Mouse (Mus musculus) intestine, embryonic 14.5 days (tissue): ENCODE data around the gene Ephb2. TPM values are rescaled to one million over a fixed set of nuclear protein-coding genes. Genes with fewer than 3 reads are reported as not detected.
A peak's percentile ranks its signal among the peaks of the same experiment; 100 is the strongest.

ENCODE experiments used
- ATAC-seq: fragments of 200-750 bp; cut with Nextera tagmentation; replicated peaks from 2 replicates; pipeline ENCODE4 v1.8.0; 2017; ENCODE audit warnings: low read depth, moderate number of reproducible peaks, moderate TSS enrichment, moderate library complexity; ENCODE audit not compliant: low FRiP score, low TSS enrichment
- DNase-seq: peaks from one replicate; pipeline ENCODE4 v3.0.0-alpha.2; 2018; ENCODE audit warnings: low spot score
- H3K27ac ChIP-seq: fragments of 300-500 bp; sonication (generic); 2 replicates; pipeline ENCODE4 v1.5.1; 2014; ENCODE audit warnings: low read depth, mild to moderate bottlenecking, control low read depth
- H3K27me3 ChIP-seq: fragments of 300-500 bp; sonication (generic); replicated peaks from 2 replicates; pipeline ENCODE4 v1.6.1; 2014; ENCODE audit warnings: low read length, control low read depth; ENCODE audit not compliant: control insufficient read depth, insufficient read depth
- H3K36me3 ChIP-seq: fragments of 300-500 bp; sonication (generic); 2 replicates; pipeline ENCODE4 v1.6.1; 2014; ENCODE audit warnings: low read length, control low read depth; ENCODE audit not compliant: control insufficient read depth, insufficient read depth
- H3K4me1 ChIP-seq: fragments of 300-500 bp; sonication (generic); replicated peaks from 2 replicates; pipeline ENCODE4 v1.6.1; 2014; ENCODE audit warnings: low read length, control low read depth, mixed read lengths; ENCODE audit not compliant: control insufficient read depth, insufficient read depth
- H3K4me2 ChIP-seq: fragments of 300-500 bp; sonication (generic); 2 replicates; pipeline ENCODE4 v1.6.1; 2014; ENCODE audit warnings: low read length
- H3K4me3 ChIP-seq: fragments of 300-500 bp; sonication (generic); 2 replicates; pipeline ENCODE4 v1.5.1; 2014; ENCODE audit warnings: low read depth, low read length, control low read depth, mixed read lengths
- H3K9ac ChIP-seq: fragments of 300-500 bp; sonication (generic); 2 replicates; pipeline ENCODE4 v1.6.1; 2014; ENCODE audit warnings: mild to moderate bottlenecking, low read length
- H3K9me3 ChIP-seq: fragments of 300-500 bp; sonication (generic); 2 replicates; pipeline ENCODE4 v1.6.1; 2016; ENCODE audit warnings: low read length, control low read depth; ENCODE audit not compliant: control insufficient read depth
- WGBS: fragments of 180-500 bp; shearing (Covaris S2); extraction: QIAGEN DNeasy Blood & Tissue Kit; methylation state at CpG from one replicate; pipeline ENCODE4 v1.1.7; 2014; 5-methylcytosine and 5-hydroxymethylcytosine counted together
- polyA plus RNA-seq: library from polyadenylated mRNA; unstranded; fragments of >200 nt; fragmentation: Nextera tagmentation; extraction: Ambion mirVana; gene quantifications from 2 replicates; pipeline ENCODE4 v1.2.1, GENCODE M21; 2014

Ephb2 gene
- polyA plus RNA-seq, 1 experiment from 2014 or later, result 11.4 TPM

DNA sequence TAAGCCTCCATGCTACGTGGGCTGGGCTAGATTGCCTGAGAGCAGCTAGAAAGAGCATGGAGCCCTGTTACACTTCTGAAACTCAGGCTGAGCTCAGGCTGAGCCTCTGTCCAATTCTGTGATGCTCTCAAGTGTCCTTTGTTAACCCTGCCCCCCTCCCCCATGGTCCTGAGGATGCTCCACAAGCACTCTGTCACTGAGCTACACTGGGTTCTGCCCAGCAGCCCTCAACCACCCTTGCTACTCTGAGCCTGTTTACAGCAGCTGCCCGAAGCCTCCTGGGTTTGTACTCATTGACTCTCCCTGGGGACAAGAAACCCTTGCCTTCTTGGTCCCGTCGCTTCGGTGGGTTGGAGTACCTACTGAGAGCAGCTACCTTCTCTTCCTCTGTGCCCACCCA is 63.5 kb downstream of the Ephb2 start:
- no peak overlapping the region for H3K4me3 ChIP-seq
- H3K27me3 ChIP-seq, result no peaks in the 10 kb centered on the region
- H3K27ac ChIP-seq, result no peak overlapping the region
- H3K4me2 ChIP-seq, result no peak overlapping the region
- H3K4me1 ChIP-seq, result peaks cover 17% of the 10 kb centered on the region
- DNase-seq (no peak), ATAC-seq (no peak)
- WGBS, result 85% methylated on average over 5 of the region's 5 CpGs
- H3K36me3 ChIP-seq, result peaks cover 7% of the 10 kb centered on the region; the same call in 1 of the 2 replicates
- H3K9ac ChIP-seq, result no peak overlapping the region
- peaks cover 3% of the 10 kb centered on the region; the same call in 1 of the 2 replicates for H3K9me3 ChIP-seq

DNA sequence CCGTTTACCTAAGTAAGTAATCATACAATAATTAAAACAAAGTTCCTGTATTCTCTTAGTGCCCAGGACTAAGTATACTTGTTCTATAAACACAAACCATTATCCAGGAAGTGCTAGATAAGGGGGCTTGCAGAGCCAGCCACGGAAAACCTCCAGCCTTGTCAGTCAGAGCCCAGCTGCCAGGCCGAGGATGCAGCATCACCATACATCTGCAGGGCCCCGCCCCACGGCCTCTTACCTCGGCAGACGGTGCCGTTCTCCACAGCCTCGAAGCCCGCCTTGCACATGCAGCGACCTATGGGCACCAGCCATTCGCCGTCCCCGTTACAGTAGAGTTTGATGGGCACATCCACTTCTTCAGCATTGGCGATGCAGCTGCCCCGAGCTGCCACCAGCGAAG is 65.1 kb downstream of the Ephb2 start:
- Histone ChIP-seq H3K4me1 (peaks cover 5% of the 10 kb centered on the region), H3K4me3 (no peak overlapping the region), H3K27ac (no peak overlapping the region), H3K27me3 (no peaks in the 10 kb centered on the region), H3K9me3 (peaks cover 3% of the 10 kb centered on the region; the same call in 1 of the 2 replicates), H3K36me3 (peaks cover 7% of the 10 kb centered on the region; the same call in 1 of the 2 replicates), H3K9ac (no peak overlapping the region), H3K4me2 (no peak overlapping the region)
- DNase-seq (no peak), ATAC-seq (no peak)
- 74% methylated on average over 17 of the region's 17 CpGs for WGBS

DNA sequence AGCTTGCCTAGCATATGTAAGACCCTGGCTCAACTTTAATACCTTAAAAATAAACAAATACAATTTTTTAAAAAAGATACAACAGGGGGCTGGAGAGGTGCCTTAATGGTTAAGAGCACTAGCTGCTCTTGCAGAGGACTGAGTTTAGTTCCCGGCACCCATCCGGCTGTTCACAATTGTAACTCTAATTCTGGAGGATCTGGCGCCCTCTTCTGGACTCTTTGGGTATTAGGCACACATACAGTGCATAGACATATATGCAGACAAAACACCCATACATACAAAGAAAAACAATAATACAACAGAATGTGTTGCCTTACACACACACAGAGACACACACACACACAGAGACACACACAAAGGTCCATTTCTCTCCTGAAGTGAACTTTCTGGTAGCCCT is 67.3 kb downstream of the Ephb2 start:
- no peak overlapping the region for H3K27ac ChIP-seq
- DNase-seq (no peak), ATAC-seq (no peak)
- H3K27me3 ChIP-seq, result no peaks in the 10 kb centered on the region
- no peak overlapping the region for H3K9ac ChIP-seq
- no peak overlapping the region for H3K4me3 ChIP-seq
- WGBS, result 92% methylated on average over 3 of the region's 3 CpGs
- H3K4me1 ChIP-seq, result peaks cover 9% of the 10 kb centered on the region
- peaks cover 3% of the 10 kb centered on the region; the same call in 1 of the 2 replicates for H3K9me3 ChIP-seq
- H3K36me3 ChIP-seq, result peaks cover 7% of the 10 kb centered on the region; the same call in 1 of the 2 replicates
- no peak overlapping the region for H3K4me2 ChIP-seq

DNA sequence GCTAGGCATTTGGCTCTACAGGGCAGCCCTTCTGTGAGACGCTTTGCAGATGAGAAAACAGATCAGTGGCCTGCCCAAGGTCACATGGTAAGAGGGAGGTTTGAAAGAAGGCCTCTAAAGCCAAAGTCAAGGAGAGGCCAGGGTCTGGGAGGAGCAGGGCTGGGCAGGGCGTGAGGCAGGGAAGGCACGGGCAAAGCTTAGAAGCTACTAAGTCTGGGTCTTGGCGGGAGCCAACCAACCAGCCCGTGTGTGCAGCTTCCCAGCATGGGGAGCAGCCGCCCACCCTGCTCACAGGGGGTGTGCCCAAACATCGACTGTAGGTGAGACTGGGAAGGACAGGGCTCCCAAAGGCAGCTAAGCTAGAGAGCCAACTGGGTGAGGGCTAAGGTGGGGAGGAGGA is 70.7 kb downstream of the Ephb2 start:
- peaks cover 30% of the 10 kb centered on the region for H3K4me1 ChIP-seq
- DNase-seq (peak; percentile 63), ATAC-seq (peak; percentile 43)
- no peaks in the 10 kb centered on the region for H3K36me3 ChIP-seq
- no peak overlapping the region for H3K4me2 ChIP-seq
- 43% methylated on average over 7 of the region's 7 CpGs for WGBS
- H3K4me3 ChIP-seq, result no peak overlapping the region
- H3K9ac ChIP-seq, result no peak overlapping the region
- no peak overlapping the region; the same call in 1 of the 2 replicates for H3K27ac ChIP-seq
- H3K9me3 ChIP-seq, result peaks cover 3% of the 10 kb centered on the region; the same call in 1 of the 2 replicates
- H3K27me3 ChIP-seq, result no peaks in the 10 kb centered on the region

DNA sequence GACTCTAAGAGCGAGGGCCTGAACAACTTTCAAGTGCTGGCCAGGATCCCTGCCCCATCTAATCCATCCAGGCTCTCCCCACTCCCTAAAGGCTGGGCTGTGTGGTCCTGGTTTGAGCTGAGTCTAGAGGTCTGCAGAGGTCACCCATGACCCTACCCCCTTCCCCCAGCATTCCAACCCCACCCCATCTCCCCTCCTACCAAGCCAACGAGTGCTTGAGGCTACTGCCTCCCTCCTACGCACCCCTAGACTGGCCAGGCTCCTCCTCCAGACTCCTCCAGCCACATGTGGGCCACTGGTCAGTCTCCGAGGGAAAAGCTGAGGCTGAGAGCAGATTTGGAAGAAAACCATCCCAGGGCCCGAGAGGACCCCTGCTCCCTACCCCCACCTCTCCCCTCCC is 72.4 kb downstream of the Ephb2 start:
- Histone ChIP-seq H3K36me3 (0 out of 2 replicates have a peak, but pooled peaks cover 5% of the 10 kb centered on the region), H3K4me2 (no peak overlapping the region), H3K9me3 (peaks cover 1% of the 10 kb centered on the region; the same call in 1 of the 2 replicates), H3K27ac (0 out of 2 replicates have a peak overlapping the region, but pooled peaks have one; percentile 7), H3K27me3 (no peaks in the 10 kb centered on the region), H3K9ac (no peak overlapping the region), H3K4me1 (peaks cover 30% of the 10 kb centered on the region), H3K4me3 (no peak overlapping the region)
- 34% methylated on average over 5 of the region's 5 CpGs for WGBS
- no peak for DNase-seq
- ATAC-seq, result no peak

DNA sequence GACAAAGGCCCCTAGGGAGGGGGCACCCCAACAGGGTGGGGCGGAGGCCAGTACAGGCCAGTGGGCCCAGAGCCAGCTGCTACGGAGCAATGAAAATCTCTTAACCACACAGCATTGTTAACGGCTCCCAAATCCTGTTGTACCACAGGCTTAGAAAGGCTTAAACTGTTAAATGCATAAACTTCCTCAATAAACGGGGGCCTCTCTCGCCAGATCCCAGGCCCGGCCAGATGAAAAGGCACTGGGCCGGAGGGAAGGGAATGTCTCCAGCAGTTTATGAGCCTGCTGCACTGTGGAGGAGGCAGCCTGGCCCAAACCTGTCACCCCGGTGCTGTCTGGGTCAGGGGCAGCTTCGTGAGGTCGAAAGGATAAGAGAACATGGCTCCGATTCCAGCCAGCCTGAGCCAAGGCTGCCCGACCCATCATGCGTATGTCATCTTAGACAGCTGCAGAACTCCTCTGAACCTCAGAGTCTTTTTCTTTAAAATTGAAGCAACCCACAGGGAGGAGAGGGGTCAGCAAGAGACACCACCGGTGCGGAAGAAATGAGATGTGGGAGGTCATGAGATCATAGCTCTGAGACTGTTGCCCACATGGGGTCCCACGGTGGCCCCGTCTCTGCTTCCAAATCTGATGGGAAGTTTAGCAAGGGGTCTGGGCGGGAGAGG is 73.9 kb downstream of the Ephb2 start:
- 0 out of 2 replicates have a peak, but pooled peaks cover 6% of the 10 kb centered on the region for H3K36me3 ChIP-seq
- ATAC-seq, result peak; percentile 25; the same call in 1 of the 2 replicates
- no peak overlapping the region for H3K4me2 ChIP-seq
- H3K27ac ChIP-seq, result peak overlapping the region; percentile 57
- peak; percentile 71 for DNase-seq
- 29% methylated on average over 18 of the region's 18 CpGs for WGBS
- H3K9me3 ChIP-seq, result no peaks in the 10 kb centered on the region
- H3K4me3 ChIP-seq, result no peak overlapping the region
- H3K4me1 ChIP-seq, result peaks cover 37% of the 10 kb centered on the region
- no peaks in the 10 kb centered on the region for H3K27me3 ChIP-seq
- no peak overlapping the region for H3K9ac ChIP-seq

DNA sequence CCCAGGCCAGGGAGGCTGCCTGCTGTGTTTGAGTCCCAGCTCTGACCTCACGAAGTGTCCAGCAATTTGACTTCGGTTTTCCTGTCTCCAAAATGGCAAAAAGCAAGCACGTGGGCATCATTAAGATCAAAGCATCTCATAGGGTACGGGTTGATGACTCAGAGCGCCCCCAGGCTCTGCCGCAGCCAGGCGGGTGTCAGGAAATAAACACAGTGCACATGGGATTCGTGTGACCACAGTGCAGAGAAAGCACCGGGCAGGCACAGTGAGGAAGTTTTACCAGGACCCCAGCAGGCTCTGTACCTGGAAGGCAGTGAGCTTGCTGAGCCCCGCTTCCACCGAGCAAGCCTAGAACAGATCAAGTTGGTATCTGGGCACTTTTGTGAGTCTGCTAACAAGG is 74.9 kb downstream of the Ephb2 start:
- 58% methylated on average over 11 of the region's 11 CpGs for WGBS
- DNase-seq, result no peak

DNA sequence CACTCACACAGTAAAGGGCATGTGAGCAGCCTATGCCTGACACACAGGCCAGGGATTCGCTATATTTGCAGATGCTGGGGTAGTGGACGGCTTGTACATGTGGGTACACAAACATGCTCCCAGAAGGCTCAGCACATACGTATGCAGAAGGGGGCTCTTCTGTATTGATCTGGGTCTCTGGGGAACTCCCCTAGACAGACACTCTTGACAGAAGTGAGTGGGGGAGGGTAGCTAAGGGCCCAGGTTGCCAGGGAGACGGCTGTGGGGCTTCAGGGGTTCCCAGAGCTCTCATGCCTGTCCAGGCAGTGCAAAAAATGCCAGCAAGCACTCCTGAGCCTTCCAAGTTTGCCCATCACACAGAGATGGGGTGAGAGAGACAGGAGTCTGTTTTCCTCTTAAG is 78.7 kb downstream of the Ephb2 start:
- Histone ChIP-seq H3K9me3 (no peaks in the 10 kb centered on the region), H3K4me2 (no peak overlapping the region), H3K9ac (no peak overlapping the region), H3K27me3 (no peaks in the 10 kb centered on the region), H3K4me1 (peaks cover 42% of the 10 kb centered on the region), H3K36me3 (0 out of 2 replicates have a peak, but pooled peaks cover 6% of the 10 kb centered on the region), H3K4me3 (no peak overlapping the region), H3K27ac (no peak overlapping the region)
- WGBS, result 66% methylated on average over 4 of the region's 4 CpGs
- ATAC-seq (no peak), DNase-seq (no peak)

More for the DNA sequence above, 74.9 kb downstream of the Ephb2 start:
- Histone ChIP-seq H3K27me3 (no peaks in the 10 kb centered on the region), H3K27ac (no peak overlapping the region), H3K36me3 (0 out of 2 replicates have a peak, but pooled peaks cover 6% of the 10 kb centered on the region), H3K9ac (no peak overlapping the region), H3K4me1 (peaks cover 42% of the 10 kb centered on the region), H3K9me3 (no peaks in the 10 kb centered on the region), H3K4me2 (no peak overlapping the region), H3K4me3 (no peak overlapping the region)
- no peak for ATAC-seq

DNA sequence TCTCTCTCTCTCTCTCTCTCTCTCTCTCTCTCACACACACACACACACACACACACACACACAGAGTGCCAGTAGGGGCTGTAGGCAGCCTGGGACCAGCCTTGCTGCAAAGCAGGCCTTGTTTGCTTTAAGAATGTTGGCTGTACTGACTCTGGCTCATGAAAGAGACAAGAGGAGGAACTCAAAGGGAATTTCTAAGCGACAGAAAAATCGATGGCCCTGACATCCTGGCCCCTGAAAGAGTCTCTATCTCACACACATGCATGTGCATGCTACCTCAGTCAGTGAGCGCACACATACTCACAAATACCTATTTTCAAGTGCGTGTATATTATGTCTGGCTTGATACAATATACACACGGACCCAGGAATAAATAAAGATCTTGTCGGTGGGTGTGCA is 79.3 kb downstream of the Ephb2 start:
- no peak overlapping the region for H3K9ac ChIP-seq
- H3K4me1 ChIP-seq, result peaks cover 37% of the 10 kb centered on the region
- 35% methylated on average over 6 of the region's 6 CpGs for WGBS
- H3K4me2 ChIP-seq, result no peak overlapping the region; the same call in 1 of the 2 replicates
- 0 out of 2 replicates have a peak, but pooled peaks cover 6% of the 10 kb centered on the region for H3K36me3 ChIP-seq
- DNase-seq, result no peak
- no peak overlapping the region for H3K4me3 ChIP-seq
- no peak for ATAC-seq
- H3K9me3 ChIP-seq, result no peaks in the 10 kb centered on the region
- no peak overlapping the region for H3K27ac ChIP-seq
- no peaks in the 10 kb centered on the region for H3K27me3 ChIP-seq
